Mouse (Mus musculus): ENCODE measurements at regions not wholly inside any gene's neighbourhood (a gene's known extent, or its start where the extent isn't known, plus 50 kb on each side); places are given as distances from the start of the nearest gene placed in this dataset.

GRCm38 (mm10) chr10:65556028-65556427 is 1466.0 kb upstream of the Lrrtm3 start:
- Histone ChIP-seq H3K4me2 (replicated peaks) (no peak overlapping the region), H3K4me3 (no peak overlapping the region), H3K9me3 (no peaks in the 10 kb centered on the region), H3K27ac (replicated peaks) (no peak overlapping the region), H3K9ac (replicated peaks) (no peak overlapping the region), H3K36me3 (no peaks in the 10 kb centered on the region), H3K4me1 (no peaks in the 10 kb centered on the region), H3K27me3 (no peaks in the 10 kb centered on the region)
- 75% methylated on average over 1 of the region's 1 CpGs for WGBS
- peak; percentile 56; the same call in 1 of the 2 replicates for ATAC-seq (ENCODE audit: low FRiP score, low read depth)

GRCm38 (mm10) chr10:65542136-65542535 is 1452.1 kb upstream of the Lrrtm3 start:
- no peaks in the 10 kb centered on the region for H3K36me3 ChIP-seq
- no peak overlapping the region for H3K27ac ChIP-seq (replicated peaks)
- no peak overlapping the region for H3K4me3 ChIP-seq
- ATAC-seq (ENCODE audit: low FRiP score, low read depth): no peak
- no peaks in the 10 kb centered on the region for H3K27me3 ChIP-seq
- H3K4me1 ChIP-seq: no peaks in the 10 kb centered on the region
- H3K4me2 ChIP-seq (replicated peaks): no peak overlapping the region
- H3K9ac ChIP-seq (replicated peaks): no peak overlapping the region
- H3K9me3 ChIP-seq: no peaks in the 10 kb centered on the region
